Mouse (Mus musculus) stomach, postnatal 0 days (tissue): ENCODE measurements around the gene Slc44a3. TPM values are rescaled to one million over a fixed set of nuclear protein-coding genes. Genes with fewer than 3 reads are reported as not detected.
A peak's percentile ranks its signal among the peaks of the same experiment; 100 is the strongest.

Experiments used
- ATAC-seq: fragments of 200-750 bp; cut with Nextera tagmentation; 2 replicates; pipeline ENCODE4 v1.8.0; 2017; ENCODE audit not compliant: low FRiP score, low TSS enrichment
- DNase-seq: peaks from one replicate; pipeline ENCODE4 v3.0.0-alpha.2; 2016; ENCODE audit warnings: low spot score
- H3K27ac ChIP-seq: fragments of 300-500 bp; sonication (generic); replicated peaks from 2 replicates; pipeline ENCODE4 v1.5.1; 2014; ENCODE audit warnings: mild to moderate bottlenecking, control low read depth
- H3K27me3 ChIP-seq: fragments of 300-500 bp; sonication (generic); 2 replicates; pipeline ENCODE4 v1.6.1; 2014; ENCODE audit warnings: low read length; ENCODE audit not compliant: control insufficient read depth, insufficient read depth
- H3K36me3 ChIP-seq: fragments of 300-500 bp; sonication (generic); 2 replicates; pipeline ENCODE4 v1.6.1; 2014; ENCODE audit warnings: low read length, mixed read lengths; ENCODE audit not compliant: control insufficient read depth, insufficient read depth
- H3K4me1 ChIP-seq: fragments of 300-500 bp; sonication (generic); replicated peaks from 2 replicates; pipeline ENCODE4 v1.6.1; 2014; ENCODE audit warnings: antibody characterized with exemption; ENCODE audit not compliant: control insufficient read depth, insufficient read depth
- H3K4me2 ChIP-seq: fragments of 300-500 bp; sonication (generic); replicated peaks from 2 replicates; pipeline ENCODE4 v1.6.1; 2014; ENCODE audit warnings: low read depth, mild to moderate bottlenecking, control low read depth, moderate library complexity
- H3K4me3 ChIP-seq: fragments of 300-500 bp; sonication (generic); 2 replicates; pipeline ENCODE4 v1.5.1; 2014; ENCODE audit warnings: low read depth, low read length, control low read depth
- H3K9ac ChIP-seq: fragments of 300-500 bp; sonication (generic); 2 replicates; pipeline ENCODE4 v1.6.1; 2014; ENCODE audit warnings: mild to moderate bottlenecking, low read length, control low read depth, mixed read lengths
- H3K9me3 ChIP-seq: fragments of 300-500 bp; sonication (generic); 2 replicates; pipeline ENCODE4 v1.6.1; 2016; ENCODE audit warnings: low read length; ENCODE audit not compliant: control insufficient read depth
- CTCF ChIP-seq: IDR thresholded peaks from 2 replicates; pipeline ENCODE4 v1.5.1; 2016; ENCODE audit warnings: antibody characterized with exemption, low read depth, mild to moderate bottlenecking, moderate library complexity
- EP300 ChIP-seq: optimal IDR thresholded peaks from 2 replicates; pipeline ENCODE3; 2016; ENCODE audit warnings: antibody characterized with exemption
- WGBS: fragments of 180-500 bp; shearing (Covaris S2); extraction: QIAGEN DNeasy Blood & Tissue Kit; methylation state at CpG from one replicate; pipeline ENCODE4 v1.1.7; 2014; 5-methylcytosine and 5-hydroxymethylcytosine counted together
- polyA plus RNA-seq: library from polyadenylated mRNA; unstranded; fragments of >200 nt; fragmentation: Nextera tagmentation; extraction: Ambion mirVana; gene quantifications from 2 replicates; pipeline ENCODE4 v1.2.1, GENCODE M21; 2015

Gene Slc44a3
- polyA plus RNA-seq, 1 experiment from 2014 or later: 42.7 TPM

DNA sequence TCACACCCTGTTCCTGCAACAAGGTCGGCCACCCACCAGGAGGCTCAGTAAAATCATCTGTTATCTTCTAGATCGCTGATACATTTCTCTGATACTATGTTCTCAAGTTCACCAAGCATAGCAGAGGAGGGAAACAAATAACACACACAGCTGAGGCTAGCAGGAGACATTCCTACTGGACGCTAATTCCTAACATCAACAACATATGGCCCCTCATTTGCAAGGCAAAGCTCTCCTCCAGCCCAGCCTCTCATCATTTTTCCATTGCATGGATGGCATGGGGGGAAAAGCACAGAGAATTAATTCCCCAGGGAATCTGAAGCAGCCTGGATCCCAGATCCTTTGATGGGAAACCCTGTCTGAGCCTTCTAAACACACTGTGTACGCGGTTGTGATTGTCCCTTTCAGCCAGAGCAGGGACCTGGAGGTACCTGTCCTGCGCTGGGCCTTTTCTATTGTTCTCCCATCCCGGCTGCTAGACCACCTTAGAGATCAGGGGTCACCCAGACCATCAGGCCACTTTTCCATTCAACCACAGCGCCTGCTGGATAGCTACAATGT, 27.2 kb downstream of the Slc44a3 start:
- DNase-seq: no peak

DNA sequence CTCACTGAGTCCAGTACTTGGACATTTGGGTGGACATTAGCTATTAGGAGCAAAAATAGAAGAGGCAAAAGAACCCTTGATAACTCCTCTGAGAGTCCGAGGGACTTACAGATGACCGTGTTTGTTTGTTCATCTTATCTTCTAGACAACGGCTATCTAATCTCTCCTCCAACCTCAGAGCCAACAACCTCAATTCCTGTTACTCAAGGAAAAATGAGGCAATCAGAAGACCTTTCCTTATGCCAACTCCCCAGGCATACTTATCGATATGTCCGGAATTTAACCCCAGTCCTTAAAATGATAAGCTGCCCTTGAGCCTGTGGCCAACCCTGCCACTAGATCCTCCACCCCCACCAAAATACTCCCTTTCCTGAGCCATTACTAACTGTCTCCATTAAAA, 31.5 kb downstream of the Slc44a3 start:
- no peak overlapping the region for H3K4me2 ChIP-seq
- no peaks in the 10 kb centered on the region for H3K27me3 ChIP-seq
- 55% methylated on average over 5 of the region's 5 CpGs for WGBS
- H3K36me3 ChIP-seq: no peaks in the 10 kb centered on the region
- H3K9me3 ChIP-seq: no peaks in the 10 kb centered on the region
- no peak overlapping the region for H3K9ac ChIP-seq
- no peak overlapping the region for H3K27ac ChIP-seq
- H3K4me3 ChIP-seq: no peak overlapping the region
- DNase-seq (no peak), ATAC-seq (peak; percentile 42; the same call in 1 of the 2 replicates)
- no peaks in the 10 kb centered on the region for H3K4me1 ChIP-seq
- no peak for TF ChIP-seq CTCF

More for the DNA sequence above, 27.2 kb downstream of the Slc44a3 start:
- WGBS: 61% methylated on average over 8 of the region's 8 CpGs
- H3K4me3 ChIP-seq: no peak overlapping the region
- H3K27ac ChIP-seq: no peak overlapping the region
- H3K4me2 ChIP-seq: no peak overlapping the region
- H3K27me3 ChIP-seq: no peaks in the 10 kb centered on the region
- no peak overlapping the region for H3K9ac ChIP-seq
- ATAC-seq: no peak
- no peaks in the 10 kb centered on the region for H3K4me1 ChIP-seq
- H3K36me3 ChIP-seq: no peaks in the 10 kb centered on the region
- H3K9me3 ChIP-seq: no peaks in the 10 kb centered on the region
- TF ChIP-seq EP300 (no peak), CTCF (no peak)

DNA sequence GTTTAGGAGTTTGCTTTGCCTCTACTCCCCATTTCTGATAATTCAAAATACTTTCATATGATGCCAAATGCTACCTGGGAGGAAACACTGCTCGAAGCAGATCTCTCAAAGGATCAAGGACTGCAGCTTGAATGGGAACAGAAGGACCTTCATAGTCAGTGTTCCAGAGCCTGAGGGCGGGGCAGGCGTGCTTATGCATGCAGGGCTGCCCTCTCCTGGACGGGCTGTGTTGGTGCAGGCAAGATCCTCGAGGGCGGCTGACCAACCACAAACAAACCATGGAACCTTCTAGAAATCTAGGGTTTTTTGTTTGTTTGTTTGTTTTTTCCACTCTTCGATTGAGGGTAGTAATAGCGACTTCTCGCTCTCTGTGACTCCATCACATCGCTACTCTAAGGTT, 32.0 kb downstream of the Slc44a3 start:
- Histone ChIP-seq H3K4me1 (no peaks in the 10 kb centered on the region), H3K27ac (no peak overlapping the region), H3K36me3 (no peaks in the 10 kb centered on the region), H3K27me3 (no peaks in the 10 kb centered on the region), H3K9me3 (no peaks in the 10 kb centered on the region), H3K4me3 (no peak overlapping the region), H3K9ac (no peak overlapping the region), H3K4me2 (no peak overlapping the region)
- ATAC-seq (peak; percentile 76), DNase-seq (peak; percentile 82)
- 51% methylated on average over 10 of the region's 10 CpGs for WGBS
- no peak for TF ChIP-seq EP300
- TF ChIP-seq CTCF: peak; percentile 97

DNA sequence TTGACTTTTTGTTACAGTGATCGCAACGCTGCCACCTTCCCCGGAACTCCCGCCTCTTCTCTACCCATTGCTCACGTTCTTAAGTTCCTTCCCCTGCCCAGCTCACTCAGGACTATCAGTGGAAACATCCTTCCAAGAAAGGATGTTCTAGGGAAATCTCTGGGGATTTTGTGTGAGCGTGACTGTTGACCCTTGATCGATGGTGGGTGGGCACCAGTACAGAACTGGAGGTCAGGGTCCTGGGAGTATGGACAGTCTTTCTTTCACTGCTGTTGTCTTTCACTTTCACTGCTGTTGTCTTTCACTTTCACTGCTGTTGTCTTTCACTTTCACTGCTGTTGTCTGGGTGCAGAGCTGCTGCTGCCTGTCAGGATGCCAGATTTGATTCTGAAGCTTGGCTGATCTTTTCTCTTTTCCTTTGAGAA, 38.2 kb downstream of the Slc44a3 start:
- Histone ChIP-seq H3K36me3 (no peaks in the 10 kb centered on the region), H3K9ac (no peak overlapping the region), H3K4me1 (no peaks in the 10 kb centered on the region), H3K9me3 (no peaks in the 10 kb centered on the region), H3K4me2 (no peak overlapping the region), H3K27me3 (no peaks in the 10 kb centered on the region), H3K4me3 (no peak overlapping the region), H3K27ac (no peak overlapping the region)
- WGBS: 67% methylated on average over 7 of the region's 7 CpGs
- ATAC-seq (no peak), DNase-seq (no peak)
- no peak for TF ChIP-seq CTCF
- TF ChIP-seq EP300: no peak

DNA sequence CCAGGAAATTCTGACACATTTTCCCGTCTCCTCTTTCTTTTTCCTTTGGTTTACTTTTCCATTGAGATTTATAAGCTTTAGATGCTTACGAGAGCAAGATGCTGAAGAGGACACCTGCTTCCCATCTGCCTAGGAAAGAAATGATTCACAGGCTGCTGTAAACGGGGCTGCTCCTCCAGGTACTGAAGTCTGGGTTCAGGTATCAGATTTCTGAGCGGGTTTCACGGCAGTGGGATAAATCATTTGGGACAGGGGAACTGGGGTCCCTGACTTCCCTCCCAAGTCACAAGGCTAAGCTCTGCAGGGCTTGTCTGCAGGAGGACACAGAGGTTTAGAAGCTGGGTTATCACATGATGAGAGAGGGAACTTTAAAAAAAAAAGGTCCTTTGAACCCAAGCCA, 40.2 kb downstream of the Slc44a3 start:
- TF ChIP-seq EP300 (no peak), CTCF (no peak)
- H3K9ac ChIP-seq: no peak overlapping the region
- no peak overlapping the region for H3K4me2 ChIP-seq
- H3K27me3 ChIP-seq: no peaks in the 10 kb centered on the region
- no peaks in the 10 kb centered on the region for H3K9me3 ChIP-seq
- ATAC-seq (no peak), DNase-seq (no peak)
- 45% methylated on average over 5 of the region's 5 CpGs for WGBS
- H3K4me1 ChIP-seq: no peaks in the 10 kb centered on the region
- H3K27ac ChIP-seq: no peak overlapping the region
- no peaks in the 10 kb centered on the region for H3K36me3 ChIP-seq
- H3K4me3 ChIP-seq: no peak overlapping the region

DNA sequence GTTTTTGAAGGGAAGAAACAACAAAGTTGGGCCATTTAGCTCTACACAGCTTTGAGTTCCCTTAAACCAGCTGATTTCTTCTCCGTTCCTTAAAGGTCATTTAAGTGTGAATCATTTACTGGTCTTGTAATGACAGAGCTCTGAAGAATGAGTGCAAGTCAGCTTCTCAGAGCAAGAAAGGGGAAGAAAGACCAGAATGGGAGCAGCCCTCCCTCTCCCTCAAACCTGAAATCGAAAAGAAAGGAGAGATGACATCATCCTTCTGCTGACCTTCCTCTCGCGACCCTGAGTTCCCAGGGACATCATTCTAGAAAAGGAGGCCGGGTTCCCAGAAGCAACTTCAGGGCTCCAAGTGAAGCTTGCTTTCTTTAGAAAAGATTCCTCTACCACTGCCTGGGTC, 41.3 kb downstream of the Slc44a3 start:
- WGBS: 42% methylated on average over 5 of the region's 5 CpGs
- Histone ChIP-seq H3K4me1 (no peaks in the 10 kb centered on the region), H3K4me2 (no peak overlapping the region), H3K4me3 (no peak overlapping the region), H3K27me3 (no peaks in the 10 kb centered on the region), H3K9ac (no peak overlapping the region), H3K36me3 (no peaks in the 10 kb centered on the region), H3K9me3 (no peaks in the 10 kb centered on the region), H3K27ac (no peak overlapping the region)
- no peak for TF ChIP-seq CTCF
- no peak for TF ChIP-seq EP300
- 0 out of 2 replicates have a peak, but pooled peaks have one; percentile 6 for ATAC-seq
- DNase-seq: no peak
